Mouse (Mus musculus): ENCODE results near the gene Gm45233.

DNA sequence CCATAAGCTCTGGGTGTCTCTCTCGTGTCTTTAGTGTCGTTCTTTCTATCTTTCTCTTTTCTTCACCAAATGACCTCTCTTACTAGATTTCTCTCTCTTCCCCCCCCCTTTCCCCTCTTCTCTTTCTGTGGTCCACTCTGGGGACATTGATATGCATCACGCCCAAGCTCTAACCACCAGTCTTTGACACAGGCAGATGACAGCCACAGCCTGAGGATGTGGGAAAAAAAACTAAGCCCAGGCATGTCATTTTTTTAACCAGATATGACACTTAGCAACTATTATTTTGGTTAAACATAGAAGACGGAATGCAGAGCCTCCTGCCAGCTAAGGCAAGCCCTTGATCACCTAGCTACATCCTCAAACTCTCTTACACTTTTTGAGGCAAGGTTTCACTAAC lies 5.3 kb upstream of the Gm45233 start:
- no peak for TF ChIP-seq POLR2A (IDR thresholded peaks at IDR 0.05; ENCODE audit: borderline replicate concordance, extremely low read depth, low read depth, low read length)
- no peak for TF ChIP-seq CTCF (IDR thresholded peaks at IDR 0.05; ENCODE audit: insufficient read depth, low read length)

All from lung, adult 2 months (tissue).